Mouse (Mus musculus): ENCODE measurements around the gene Trappc2. TPM values are rescaled to one million over a fixed set of nuclear protein-coding genes. Genes with fewer than 3 reads are reported as not detected.
A peak's percentile ranks its signal among the peaks of the same experiment; 100 is the strongest.

The Trappc2 gene
- total RNA-seq (2021), result 10 to 100 TPM; 14.8 to 26.1 TPM
- polyA plus RNA-seq (2012; rRNA removed), result 0.64 and 0.93 TPM in 2 replicates
- long read RNA-seq, transcript Trappc2-203 (5 exons, 1,613 nt), result major isoform, 22 of 24 reads
- long read RNA-seq, partial matches to known transcripts, result 2 of 24 reads
- long read RNA-seq, other reads (novel, unspliced or antisense), result 0 of 24 reads

- no peak for DNase-seq
Observed at GRCm38 (mm10) chrX:166440036-166440615, at the start of gene Trappc2. Gene Trappc2 (plus strand): TSS chrX:166440574.

GRCm38 (mm10) chrX:166393753-166394152 is 46.6 kb upstream of the Trappc2 start:
- no peak for DNase-seq

GRCm38 (mm10) chrX:166407865-166408264 is 32.5 kb upstream of the Trappc2 start:
- no peak for DNase-seq

- peak; percentile 18 for DNase-seq
Observed at GRCm38 (mm10) chrX:166416196-166416595, 24.2 kb upstream of the Trappc2 start.

GRCm38 (mm10) chrX:166434812-166435211 is 5.6 kb upstream of the Trappc2 start:
- DNase-seq, result no peak

- peak; percentile 92 for DNase-seq
Observed at GRCm38 (mm10) chrX:166440616-166441063, 266 bp downstream of the Trappc2 start, which contains the start of gene Ofd1. Gene Ofd1 (minus strand): TSS chrX:166440704.

GRCm38 (mm10) chrX:166444552-166444951 is 4.2 kb downstream of the Trappc2 start:
- no peak for DNase-seq

GRCm38 (mm10) chrX:166453532-166453931 is 13.2 kb downstream of the Trappc2 start:
- DNase-seq, result no peak

GRCm38 (mm10) chrX:166454331-166454730 is 14.0 kb downstream of the Trappc2 start:
- DNase-seq, result no peak

- no peak for DNase-seq
Observed at GRCm38 (mm10) chrX:166455525-166455924, 15.2 kb downstream of the Trappc2 start.

GRCm38 (mm10) chrX:166468321-166468720 is 27.9 kb downstream of the Trappc2 start:
- no peak for DNase-seq

GRCm38 (mm10) chrX:166472612-166473011 is 32.2 kb downstream of the Trappc2 start:
- DNase-seq, result no peak

- DNase-seq, result peak; percentile 24
Observed at GRCm38 (mm10) chrX:166477393-166477792, 37.0 kb downstream of the Trappc2 start.

GRCm38 (mm10) chrX:166478631-166479364 is 38.4 kb downstream of the Trappc2 start:
- peak; percentile 50 for DNase-seq

GRCm38 (mm10) chrX:166479365-166479983 is 39.1 kb downstream of the Trappc2 start, which contains the start of gene Rab9:
Gene Rab9 (minus strand): TSS chrX:166479867.
- DNase-seq, result peak; percentile 95

GRCm38 (mm10) chrX:166495052-166495451 is 54.7 kb downstream of the Trappc2 start:
- no peak for DNase-seq

- no peak for DNase-seq
Observed at GRCm38 (mm10) chrX:166497771-166498170, 57.4 kb downstream of the Trappc2 start.

- no peak for DNase-seq
Observed at GRCm38 (mm10) chrX:166499496-166500190, 59.3 kb downstream of the Trappc2 start.
